Mouse (Mus musculus) hindbrain, embryonic 15.5 days (tissue): ENCODE results near the gene Asb2. TPM values are rescaled to one million over a fixed set of nuclear protein-coding genes. Genes with fewer than 3 reads are reported as not detected.

Source experiments
- ATAC-seq: fragments of 200-750 bp; cut with Nextera tagmentation; 2 replicates; pipeline ENCODE4 v1.8.0; 2017; ENCODE audit warnings: low read depth, moderate number of reproducible peaks, moderate TSS enrichment; ENCODE audit not compliant: low FRiP score
- H3K27ac ChIP-seq: fragments of 300-500 bp; sonication (generic); replicated peaks from 2 replicates; pipeline ENCODE4 v1.5.1; 2015; ENCODE audit warnings: mild to moderate bottlenecking, inconsistent platforms
- H3K27me3 ChIP-seq: fragments of 300-500 bp; sonication (generic); 2 replicates; pipeline ENCODE4 v1.6.1; 2015; ENCODE audit warnings: control low read depth, inconsistent platforms
- H3K36me3 ChIP-seq: fragments of 300-500 bp; sonication (generic); 2 replicates; pipeline ENCODE4 v1.6.1; 2015; ENCODE audit warnings: control low read depth, inconsistent platforms
- H3K4me1 ChIP-seq: fragments of 300-500 bp; sonication (generic); replicated peaks from 2 replicates; pipeline ENCODE4 v1.6.1; 2015; ENCODE audit warnings: control low read depth, inconsistent platforms
- H3K4me2 ChIP-seq: fragments of 300-500 bp; sonication (generic); 2 replicates; pipeline ENCODE4 v1.6.1; 2015; ENCODE audit warnings: moderate library complexity, mild to moderate bottlenecking, inconsistent platforms
- H3K4me3 ChIP-seq: fragments of 300-500 bp; sonication (generic); 2 replicates; pipeline ENCODE4 v1.5.1; 2015; ENCODE audit warnings: mild to moderate bottlenecking, inconsistent platforms
- H3K9ac ChIP-seq: fragments of 300-500 bp; sonication (generic); 2 replicates; pipeline ENCODE4 v1.6.1; 2015; ENCODE audit warnings: inconsistent platforms
- H3K9me3 ChIP-seq: fragments of 300-500 bp; sonication (generic); 2 replicates; pipeline ENCODE4 v1.6.1; 2016; ENCODE audit warnings: control low read depth, inconsistent platforms
- WGBS: fragments of 180-500 bp; shearing (Covaris S2); methylation state at CpG from one replicate; pipeline ENCODE4 v1.1.7; 2015; 5-methylcytosine and 5-hydroxymethylcytosine counted together
- polyA plus RNA-seq: library from polyadenylated mRNA; unstranded; fragments of >200 nt; fragmentation: Nextera tagmentation; extraction: Ambion mirVana; gene quantifications from 2 replicates; pipeline ENCODE4 v1.2.1, GENCODE M21; 2015

The Asb2 gene
- polyA plus RNA-seq, 1 experiment from 2014 or later = 1.2 TPM

- H3K9ac ChIP-seq = no peak overlapping the region
- H3K27ac ChIP-seq = no peak overlapping the region
- H3K27me3 ChIP-seq = no peaks in the 10 kb centered on the region
- 66% methylated on average over 8 of the region's 8 CpGs for WGBS
- H3K4me1 ChIP-seq = peaks cover 6% of the 10 kb centered on the region
- H3K4me3 ChIP-seq = no peak overlapping the region
- ATAC-seq = no peak
- H3K36me3 ChIP-seq = no peaks in the 10 kb centered on the region
- no peaks in the 10 kb centered on the region for H3K9me3 ChIP-seq
- H3K4me2 ChIP-seq = no peak overlapping the region
These were observed 2.4 kb upstream of the Asb2 start for GRCm38 (mm10) chr12:103358216-103358615.

GRCm38 (mm10) chr12:103356415-103356748, 581 bp upstream of the Asb2 start:
- H3K27me3 ChIP-seq = no peaks in the 10 kb centered on the region
- no peaks in the 10 kb centered on the region for H3K36me3 ChIP-seq
- no peak for ATAC-seq
- H3K27ac ChIP-seq = no peak overlapping the region
- WGBS = 96% methylated on average over 4 of the region's 4 CpGs
- no peak overlapping the region for H3K4me2 ChIP-seq
- H3K4me3 ChIP-seq = no peak overlapping the region
- no peaks in the 10 kb centered on the region for H3K9me3 ChIP-seq
- no peak overlapping the region for H3K9ac ChIP-seq
- H3K4me1 ChIP-seq = peaks cover 6% of the 10 kb centered on the region

- H3K9ac ChIP-seq = no peak overlapping the region
- peaks cover 6% of the 10 kb centered on the region for H3K4me1 ChIP-seq
- H3K9me3 ChIP-seq = no peaks in the 10 kb centered on the region
- no peak overlapping the region for H3K27ac ChIP-seq
- H3K27me3 ChIP-seq = no peaks in the 10 kb centered on the region
- no peaks in the 10 kb centered on the region for H3K36me3 ChIP-seq
- WGBS = 6% methylated on average over 5 of the region's 5 CpGs
- H3K4me2 ChIP-seq = no peak overlapping the region
- no peak overlapping the region for H3K4me3 ChIP-seq
- ATAC-seq = peak; percentile 40; the same call in 1 of the 2 replicates
These were observed 2.3 kb downstream of the Asb2 start for GRCm38 (mm10) chr12:103353538-103353937.

- H3K9ac ChIP-seq = no peak overlapping the region
- no peaks in the 10 kb centered on the region for H3K36me3 ChIP-seq
- peaks cover 6% of the 10 kb centered on the region for H3K4me1 ChIP-seq
- no peak overlapping the region for H3K27ac ChIP-seq
- no peak overlapping the region for H3K4me3 ChIP-seq
- no peaks in the 10 kb centered on the region for H3K27me3 ChIP-seq
- WGBS = 92% methylated on average over 6 of the region's 6 CpGs
- no peak overlapping the region for H3K4me2 ChIP-seq
- H3K9me3 ChIP-seq = no peaks in the 10 kb centered on the region
- no peak for ATAC-seq
These were observed 3.1 kb downstream of the Asb2 start for GRCm38 (mm10) chr12:103352735-103353134.

GRCm38 (mm10) chr12:103348506-103348905, 7.3 kb downstream of the Asb2 start:
- no peaks in the 10 kb centered on the region for H3K9me3 ChIP-seq
- peak; percentile 64; the same call in 1 of the 2 replicates for ATAC-seq
- peaks cover 3% of the 10 kb centered on the region for H3K4me1 ChIP-seq
- H3K36me3 ChIP-seq = no peaks in the 10 kb centered on the region
- no peak overlapping the region for H3K27ac ChIP-seq
- WGBS = 2% methylated on average over 3 of the region's 3 CpGs
- H3K27me3 ChIP-seq = no peaks in the 10 kb centered on the region
- no peak overlapping the region for H3K4me2 ChIP-seq
- H3K9ac ChIP-seq = no peak overlapping the region
- H3K4me3 ChIP-seq = no peak overlapping the region

- H3K4me1 ChIP-seq = no peaks in the 10 kb centered on the region
- H3K27me3 ChIP-seq = no peaks in the 10 kb centered on the region
- H3K9ac ChIP-seq = no peak overlapping the region
- no peaks in the 10 kb centered on the region for H3K9me3 ChIP-seq
- no peak overlapping the region for H3K4me2 ChIP-seq
- no peaks in the 10 kb centered on the region for H3K36me3 ChIP-seq
- no peak for ATAC-seq
- H3K27ac ChIP-seq = no peak overlapping the region
- WGBS = 57% methylated on average over 5 of the region's 5 CpGs
- no peak overlapping the region for H3K4me3 ChIP-seq
These were observed 8.4 kb downstream of the Asb2 start for GRCm38 (mm10) chr12:103347406-103347805.

GRCm38 (mm10) chr12:103346945-103347344, 8.9 kb downstream of the Asb2 start:
- WGBS = 84% methylated on average over 8 of the region's 8 CpGs
- no peak for ATAC-seq
- H3K9ac ChIP-seq = no peak overlapping the region

GRCm38 (mm10) chr12:103344934-103345333, 10.9 kb downstream of the Asb2 start:
- no peaks in the 10 kb centered on the region for H3K36me3 ChIP-seq
- ATAC-seq = no peak
- no peaks in the 10 kb centered on the region for H3K9me3 ChIP-seq
- no peak overlapping the region for H3K27ac ChIP-seq
- no peak overlapping the region for H3K9ac ChIP-seq
- H3K4me1 ChIP-seq = no peaks in the 10 kb centered on the region
- H3K27me3 ChIP-seq = no peaks in the 10 kb centered on the region
- no peak overlapping the region for H3K4me2 ChIP-seq
- no peak overlapping the region for H3K4me3 ChIP-seq
- WGBS = 94% methylated on average over 7 of the region's 7 CpGs

More at GRCm38 (mm10) chr12:103346945-103347344, 8.9 kb downstream of the Asb2 start:
- H3K4me3 ChIP-seq = no peak overlapping the region
- no peaks in the 10 kb centered on the region for H3K4me1 ChIP-seq
- no peaks in the 10 kb centered on the region for H3K27me3 ChIP-seq
- no peaks in the 10 kb centered on the region for H3K9me3 ChIP-seq
- no peak overlapping the region for H3K27ac ChIP-seq
- H3K36me3 ChIP-seq = no peaks in the 10 kb centered on the region
- H3K4me2 ChIP-seq = no peak overlapping the region

GRCm38 (mm10) chr12:103343456-103343855, 12.3 kb downstream of the Asb2 start:
- H3K4me3 ChIP-seq = no peak overlapping the region
- no peak overlapping the region for H3K4me2 ChIP-seq
- no peak overlapping the region for H3K9ac ChIP-seq
- no peaks in the 10 kb centered on the region for H3K36me3 ChIP-seq
- no peak overlapping the region for H3K27ac ChIP-seq
- 79% methylated on average over 8 of the region's 8 CpGs for WGBS
- H3K9me3 ChIP-seq = no peaks in the 10 kb centered on the region
- H3K4me1 ChIP-seq = no peaks in the 10 kb centered on the region
- H3K27me3 ChIP-seq = no peaks in the 10 kb centered on the region
- no peak for ATAC-seq

GRCm38 (mm10) chr12:103341212-103341611, 14.6 kb downstream of the Asb2 start:
- no peaks in the 10 kb centered on the region for H3K27me3 ChIP-seq
- no peak overlapping the region for H3K27ac ChIP-seq
- no peaks in the 10 kb centered on the region for H3K4me1 ChIP-seq
- H3K36me3 ChIP-seq = no peaks in the 10 kb centered on the region
- H3K4me2 ChIP-seq = no peak overlapping the region
- no peak for ATAC-seq
- no peak overlapping the region for H3K4me3 ChIP-seq
- 82% methylated on average over 5 of the region's 5 CpGs for WGBS
- H3K9ac ChIP-seq = no peak overlapping the region
- no peaks in the 10 kb centered on the region for H3K9me3 ChIP-seq

GRCm38 (mm10) chr12:103338162-103338798, 17.5 kb downstream of the Asb2 start:
- ATAC-seq = no peak
- no peak overlapping the region for H3K27ac ChIP-seq
- H3K4me1 ChIP-seq = no peaks in the 10 kb centered on the region
- H3K4me3 ChIP-seq = no peak overlapping the region
- no peaks in the 10 kb centered on the region for H3K27me3 ChIP-seq
- no peaks in the 10 kb centered on the region for H3K9me3 ChIP-seq
- WGBS = 75% methylated on average over 14 of the region's 14 CpGs
- no peaks in the 10 kb centered on the region for H3K36me3 ChIP-seq
- no peak overlapping the region for H3K4me2 ChIP-seq
- H3K9ac ChIP-seq = no peak overlapping the region

GRCm38 (mm10) chr12:103336766-103337165, 19.0 kb downstream of the Asb2 start:
- no peaks in the 10 kb centered on the region for H3K27me3 ChIP-seq
- H3K4me3 ChIP-seq = no peak overlapping the region
- no peaks in the 10 kb centered on the region for H3K9me3 ChIP-seq
- H3K27ac ChIP-seq = no peak overlapping the region
- WGBS = 86% methylated on average over 3 of the region's 3 CpGs
- no peaks in the 10 kb centered on the region for H3K36me3 ChIP-seq
- no peak for ATAC-seq
- H3K4me1 ChIP-seq = no peaks in the 10 kb centered on the region
- no peak overlapping the region for H3K4me2 ChIP-seq
- H3K9ac ChIP-seq = no peak overlapping the region

GRCm38 (mm10) chr12:103333426-103333825, 22.4 kb downstream of the Asb2 start:
- H3K9ac ChIP-seq = no peak overlapping the region
- peaks cover 9% of the 10 kb centered on the region; the same call in 1 of the 2 replicates for H3K27me3 ChIP-seq
- H3K9me3 ChIP-seq = no peaks in the 10 kb centered on the region
- H3K4me1 ChIP-seq = no peaks in the 10 kb centered on the region
- no peak for ATAC-seq
- no peak overlapping the region for H3K27ac ChIP-seq
- WGBS = 95% methylated on average over 15 of the region's 15 CpGs
- H3K4me3 ChIP-seq = no peak overlapping the region
- H3K4me2 ChIP-seq = no peak overlapping the region
- no peaks in the 10 kb centered on the region for H3K36me3 ChIP-seq
